Mouse (Mus musculus) embryo, embryonic 9.5 days (tissue): ENCODE data around the gene Gmeb1.

Source experiments
- DNase-seq: peaks from one replicate; pipeline ENCODE4 v3.0.0-alpha.2; 2017; ENCODE audit errors: extremely low spot score

Gene Gmeb1

DNA sequence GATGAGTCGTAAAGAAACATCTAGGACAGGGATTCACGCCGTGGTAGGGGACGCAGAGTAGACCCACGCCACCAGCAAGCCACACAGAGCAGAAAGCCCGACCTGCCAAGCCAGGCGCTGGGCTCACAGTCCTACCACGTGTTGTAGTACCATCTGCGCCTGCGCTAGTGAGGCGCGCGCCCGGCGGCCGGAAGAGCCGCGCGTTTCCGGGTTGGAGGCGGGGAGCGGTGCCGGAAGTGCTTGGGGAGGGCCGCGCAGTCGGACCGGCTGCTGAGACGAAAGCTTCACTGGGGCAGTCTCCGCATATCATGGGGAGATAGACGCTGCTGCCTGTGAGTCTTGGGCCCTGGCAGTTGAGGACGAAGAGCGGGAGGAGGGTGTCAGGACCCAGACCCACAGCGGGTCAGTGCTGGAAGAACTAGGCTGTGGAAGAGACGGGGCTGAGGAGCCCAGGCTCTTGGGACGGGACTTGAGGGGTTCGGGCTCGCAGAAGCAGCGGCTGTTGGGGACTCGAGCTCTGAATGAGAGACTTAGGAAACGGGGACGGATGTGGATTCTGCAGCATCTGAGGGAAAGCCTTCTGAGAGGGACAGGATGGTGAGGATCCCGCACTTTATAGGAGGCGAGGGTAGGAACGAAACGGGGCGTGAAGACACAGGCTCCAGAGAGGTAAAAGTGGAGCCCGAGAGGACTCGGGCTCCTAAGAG lies 12.9 kb upstream of the Gmeb1 start, which contains the start of gene Taf12:
Taf12 (plus strand) TSS at position 220 of the 707 bp plus-strand sequence.
- peak; percentile 96 for DNase-seq

DNA sequence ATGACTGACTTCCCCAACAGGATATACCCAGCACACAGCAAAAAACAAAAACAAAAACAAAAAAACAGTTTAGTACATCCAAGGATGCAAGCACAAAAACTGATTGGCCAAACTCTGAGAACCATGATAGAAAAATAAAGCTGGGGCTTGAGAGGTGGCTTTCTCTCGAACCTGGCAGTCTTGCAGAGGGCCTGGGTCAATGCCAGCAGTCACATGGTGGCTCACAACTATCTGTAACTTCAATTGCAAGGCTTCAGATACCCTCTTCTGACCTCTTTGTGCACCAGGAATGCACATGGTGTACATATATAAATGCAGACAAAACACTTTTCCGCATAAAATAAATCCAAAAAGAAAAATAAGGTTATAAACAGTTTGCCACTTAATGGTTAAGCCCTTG lies 11.8 kb upstream of the Gmeb1 start:
- DNase-seq, result peak; percentile 15

DNA sequence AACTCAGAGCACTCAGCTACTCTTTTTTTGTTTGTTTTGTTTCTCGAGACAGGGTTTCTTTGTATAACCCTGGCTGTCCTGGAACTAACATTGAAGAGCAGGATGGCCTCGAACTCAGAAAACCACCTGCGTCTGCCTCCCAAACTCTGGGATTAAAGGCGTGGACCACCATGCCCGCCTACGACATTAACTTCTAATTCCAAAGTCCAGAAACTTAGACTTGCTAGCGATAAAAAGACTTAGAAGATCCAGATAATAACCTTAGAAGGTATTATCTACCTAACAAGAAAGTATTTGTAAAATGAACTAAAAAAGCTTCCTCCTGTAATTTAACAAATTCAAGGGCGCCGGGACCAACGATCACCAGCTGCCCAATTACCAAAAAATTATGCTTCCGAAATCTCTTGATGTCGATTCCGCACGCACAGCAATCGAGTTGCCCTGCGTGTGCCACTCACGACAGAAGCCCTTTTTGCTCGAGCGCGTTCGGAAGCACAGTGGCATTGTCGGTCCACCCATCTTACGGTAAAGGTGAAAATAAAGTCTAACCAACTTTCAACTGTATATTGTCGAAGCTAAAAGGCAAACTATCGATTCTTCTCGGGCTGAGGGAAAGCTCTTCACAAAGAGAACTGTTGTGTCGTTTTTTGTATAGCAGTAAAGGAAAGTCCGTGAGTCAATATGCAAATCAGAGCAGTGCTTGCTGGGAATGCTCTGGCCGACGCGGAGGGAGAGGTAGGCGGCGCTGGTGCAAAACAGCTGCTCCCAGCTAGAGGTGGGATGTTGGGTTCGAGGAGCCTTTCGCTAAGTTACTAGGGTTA lies 8.5 kb upstream of the Gmeb1 start:
- peak; percentile 94 for DNase-seq

DNA sequence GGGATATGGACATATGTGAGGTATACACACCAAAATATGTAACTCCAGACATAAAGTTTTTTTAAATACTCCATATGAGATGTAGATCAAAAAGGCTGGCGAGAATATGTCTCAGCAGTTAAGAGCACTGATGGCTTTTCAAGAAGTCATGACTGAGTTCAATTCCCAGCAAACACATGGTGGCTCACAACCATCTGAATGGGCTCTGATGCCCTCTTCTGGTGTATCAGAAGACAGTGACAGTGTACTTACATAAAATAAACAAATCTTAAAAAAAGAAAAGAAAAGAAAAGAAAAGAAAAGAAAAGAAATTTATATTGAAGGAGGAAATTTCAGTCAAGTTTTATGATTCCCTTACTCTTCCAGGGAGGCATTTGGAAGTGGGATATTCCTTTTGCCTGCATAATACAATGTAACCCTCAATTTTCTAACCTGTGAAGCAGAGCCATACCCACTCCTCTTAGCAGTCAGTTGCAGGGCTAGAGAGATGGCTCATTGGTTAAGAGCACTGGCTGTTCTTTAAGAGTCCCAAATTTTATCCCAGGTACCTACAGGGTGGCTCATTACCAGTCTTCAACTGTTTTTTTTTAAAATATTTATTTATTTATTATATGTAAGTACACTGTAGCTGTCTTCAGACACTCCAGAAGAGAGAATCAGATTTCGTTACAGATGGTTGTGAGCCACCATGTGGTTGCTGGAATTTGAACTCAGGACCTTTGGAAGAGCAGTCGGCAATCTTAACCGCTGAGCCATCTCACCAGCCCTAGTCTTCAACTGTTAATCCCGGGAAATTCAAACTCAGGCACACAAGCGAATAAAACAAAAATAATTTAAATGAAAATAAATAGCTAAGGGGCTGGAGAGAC lies 7.7 kb upstream of the Gmeb1 start:
- DNase-seq, result peak; percentile 23

DNA sequence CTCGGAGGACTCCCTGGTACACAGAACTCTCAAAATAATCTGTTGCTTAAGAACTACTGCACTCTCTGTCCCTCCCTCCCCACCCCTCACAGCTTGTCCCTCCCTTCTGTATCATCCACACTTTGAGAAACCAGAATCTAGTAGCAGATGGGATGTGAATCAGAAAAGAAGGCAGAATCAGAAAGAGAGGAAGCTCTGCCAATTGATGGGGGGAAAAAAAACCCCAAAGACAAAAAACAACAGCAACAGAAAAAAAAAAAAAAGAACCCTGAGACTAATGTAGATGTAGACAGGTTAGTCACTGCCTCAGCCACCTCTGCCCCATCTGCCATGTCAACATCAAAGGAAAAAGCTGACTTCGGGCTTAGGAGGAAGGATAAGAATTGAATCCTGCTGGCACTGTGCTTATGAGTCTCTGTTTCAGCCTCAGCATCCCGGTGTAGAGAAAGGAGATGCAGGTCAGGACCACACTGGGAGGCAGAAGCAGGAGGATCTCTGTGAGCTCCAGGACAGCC lies 5.5 kb upstream of the Gmeb1 start:
- no peak for DNase-seq

DNA sequence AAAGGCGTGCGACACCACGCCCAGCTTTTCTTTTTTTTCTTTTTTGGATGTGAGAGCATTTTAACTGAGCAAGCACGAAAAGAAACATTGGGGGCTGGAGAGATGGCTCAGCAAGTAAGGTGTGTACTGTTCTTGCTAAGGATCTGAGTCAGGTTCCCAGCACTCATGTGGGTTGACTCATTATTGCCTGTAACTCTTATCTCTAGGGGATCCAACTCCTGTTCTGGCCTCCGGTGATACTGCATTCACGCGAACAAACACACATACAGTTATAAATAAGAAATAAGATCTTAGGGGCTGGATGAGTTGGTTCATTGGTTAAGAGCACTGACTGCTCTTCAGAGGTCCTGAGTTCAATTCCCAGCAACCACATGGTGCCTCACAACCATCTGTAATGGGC lies 1.9 kb upstream of the Gmeb1 start:
- no peak for DNase-seq

DNA sequence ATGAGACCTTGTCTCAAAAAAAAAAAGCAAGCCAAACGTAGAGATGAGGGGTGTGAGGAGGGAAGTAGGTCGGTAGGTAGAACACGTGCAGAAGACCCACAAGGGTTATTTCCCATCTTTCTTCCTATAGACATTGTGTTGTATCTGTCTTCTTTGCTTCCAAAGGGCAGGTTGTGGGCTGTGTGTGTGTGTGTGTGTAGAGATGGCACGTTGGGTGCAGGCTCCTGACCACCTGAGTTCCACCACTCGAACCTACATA lies 885 bp upstream of the Gmeb1 start:
- no peak for DNase-seq

DNA sequence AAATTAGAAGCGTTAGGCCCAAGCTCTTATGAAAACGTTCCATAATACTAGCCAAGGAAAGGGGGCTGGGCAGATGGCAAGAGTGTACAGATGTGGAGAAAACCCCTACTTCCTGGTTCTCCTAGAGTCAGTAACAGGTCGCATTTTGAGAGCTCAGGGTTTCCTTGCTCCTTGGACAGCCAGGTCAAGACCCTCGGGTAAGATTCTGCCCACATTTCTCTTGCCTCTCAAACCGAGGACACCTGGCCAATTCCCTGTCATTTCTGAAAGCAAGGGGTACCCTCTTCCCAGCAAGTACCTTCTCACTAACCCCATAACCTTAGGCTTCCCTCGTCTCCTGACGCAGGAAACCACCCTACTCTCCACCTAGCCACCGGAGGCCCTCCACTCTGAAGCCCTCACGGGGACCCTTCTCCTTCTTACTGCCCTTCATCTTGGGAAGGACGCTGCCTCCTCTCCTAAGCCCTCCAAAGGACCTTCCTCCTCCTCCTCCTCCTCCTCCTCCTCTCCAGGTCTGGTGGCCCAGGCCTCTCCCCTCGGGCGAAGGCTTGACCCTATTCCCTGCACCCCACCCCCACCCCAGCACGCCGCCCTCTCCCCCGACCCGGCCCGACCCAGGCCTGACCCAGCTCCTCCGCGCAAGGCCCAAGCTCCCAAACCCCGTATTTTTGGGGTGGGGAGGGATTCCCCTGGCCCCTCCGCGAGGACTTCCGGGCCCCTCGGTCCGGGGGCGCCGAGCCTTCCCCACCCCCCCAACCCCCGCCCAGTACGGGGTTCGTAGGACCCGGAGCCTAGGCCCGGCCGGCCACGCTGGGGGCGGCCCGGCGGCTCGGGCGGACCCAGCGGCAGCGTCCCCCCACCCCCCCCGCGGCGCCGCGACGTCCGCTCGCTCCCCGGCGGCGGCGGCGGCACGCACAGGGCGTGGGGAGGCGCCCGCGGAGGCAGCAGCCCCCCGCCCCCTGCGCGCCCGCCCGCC lies 710 bp downstream of the Gmeb1 start:
- DNase-seq, result peak; percentile 73

DNA sequence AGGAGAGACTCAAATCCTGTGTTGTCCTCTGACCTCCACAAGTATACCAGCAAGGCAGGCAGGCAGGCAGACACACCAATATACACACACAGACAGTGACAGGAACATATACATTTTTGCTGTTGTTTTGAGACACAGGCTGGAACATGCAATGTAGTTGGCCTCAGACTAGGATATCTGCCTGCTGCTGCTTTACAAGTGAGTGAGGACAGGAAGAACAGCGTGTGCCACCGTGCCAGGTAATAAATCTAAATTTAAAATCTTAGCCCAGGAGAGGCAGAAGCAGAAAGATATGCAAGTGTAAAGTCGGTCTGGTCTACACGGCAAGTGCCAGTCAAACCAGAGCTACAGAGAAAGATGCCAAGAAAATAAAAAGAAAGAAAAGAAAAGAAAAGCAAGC lies 2.2 kb downstream of the Gmeb1 start:
- DNase-seq, result no peak

DNA sequence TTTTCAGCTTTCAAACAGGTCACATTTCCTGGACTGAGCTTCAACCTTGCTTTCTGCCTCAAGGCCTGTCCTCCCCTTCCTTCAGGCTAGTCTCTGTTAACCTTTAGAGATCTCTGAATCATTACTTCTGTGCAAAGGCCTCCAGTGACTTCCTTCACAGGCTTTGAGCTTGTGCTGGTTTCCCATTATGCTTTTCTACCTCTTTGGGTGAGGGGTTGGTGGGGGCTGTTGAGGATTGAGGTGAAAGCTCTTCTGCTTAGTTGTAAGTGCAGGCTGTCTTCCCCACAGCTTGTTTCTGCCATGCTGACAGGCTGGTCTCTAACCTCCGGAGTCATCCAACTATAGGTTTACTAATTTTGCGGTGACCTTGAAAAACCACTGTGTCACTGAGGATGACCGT lies 5.0 kb downstream of the Gmeb1 start:
- no peak for DNase-seq

DNA sequence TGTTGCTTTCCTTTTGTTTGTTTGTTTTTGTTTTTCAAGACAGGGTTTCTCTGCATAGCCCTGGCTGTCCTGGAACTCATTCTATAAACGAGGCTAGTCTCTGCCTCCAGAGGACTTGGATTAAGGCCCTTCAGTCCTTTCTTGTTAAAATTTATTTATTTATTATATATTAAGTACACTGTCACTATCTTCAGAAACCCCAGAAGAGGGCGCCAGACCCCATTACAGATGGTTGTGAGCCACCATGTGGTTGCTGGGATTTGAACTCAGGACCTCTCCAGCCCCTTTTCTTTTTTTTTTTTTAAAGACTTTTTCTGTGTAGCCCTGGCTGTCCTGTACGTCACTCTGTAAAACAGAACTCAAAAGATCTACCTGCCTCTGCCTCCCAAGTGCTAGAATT lies 6.4 kb downstream of the Gmeb1 start:
- DNase-seq, result no peak

DNA sequence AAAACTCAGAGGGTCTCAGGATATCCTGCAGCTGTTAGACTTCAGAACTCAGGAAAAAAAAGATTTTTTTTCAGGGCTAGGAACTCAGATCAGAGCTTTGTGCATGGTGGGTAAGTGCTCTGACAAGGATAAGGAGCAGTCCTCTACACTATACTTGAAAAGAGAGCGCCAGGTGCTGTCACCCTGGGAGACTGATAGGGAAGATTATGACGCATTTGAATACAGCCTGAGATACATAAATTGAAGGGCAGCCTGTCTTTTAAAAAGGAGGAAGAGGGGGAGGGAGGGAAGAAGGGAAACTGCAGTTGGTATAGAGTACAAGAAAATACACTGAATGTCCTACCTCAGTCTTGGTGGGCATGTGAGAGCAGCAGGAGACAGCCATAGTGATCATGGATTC lies 7.8 kb downstream of the Gmeb1 start:
- DNase-seq, result no peak

DNA sequence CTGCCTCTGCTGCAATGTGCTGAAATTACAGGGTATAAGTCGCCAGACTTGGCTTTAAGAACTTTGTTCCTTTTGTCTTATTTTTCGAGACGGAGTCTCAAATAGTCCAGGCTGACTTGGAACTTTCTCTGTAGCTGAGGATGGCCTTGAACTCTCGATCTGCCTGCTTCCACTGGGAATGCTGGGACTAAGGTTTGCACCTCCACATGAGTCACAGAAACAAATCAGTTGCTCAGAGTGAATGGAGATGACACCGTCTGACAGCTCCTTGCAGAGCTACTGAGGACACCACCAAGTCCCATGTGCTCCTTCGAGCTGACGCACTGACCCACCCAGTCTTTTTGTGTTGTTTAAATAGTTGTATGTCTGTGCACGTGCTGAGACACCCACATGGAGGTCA lies 8.3 kb downstream of the Gmeb1 start:
- no peak for DNase-seq

DNA sequence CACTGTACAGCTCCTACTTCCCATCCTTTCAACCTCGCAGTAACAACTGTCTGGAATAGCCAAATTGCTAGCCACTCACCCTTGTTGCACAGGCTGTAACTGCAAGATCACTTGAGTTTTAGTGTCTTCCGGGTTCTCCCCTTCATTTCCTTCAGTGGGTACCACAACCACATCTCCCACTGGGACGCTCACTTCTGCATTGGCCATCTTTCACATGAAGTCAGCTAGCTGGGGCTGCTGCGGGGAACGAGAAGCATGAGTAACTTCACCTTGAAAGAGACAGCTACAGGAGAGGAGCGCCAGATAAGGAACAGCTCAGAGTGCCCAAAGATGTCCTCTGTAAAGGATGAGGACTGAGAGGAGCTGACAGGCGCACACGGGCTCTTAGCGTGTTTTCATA lies 9.8 kb downstream of the Gmeb1 start:
- DNase-seq, result no peak

DNA sequence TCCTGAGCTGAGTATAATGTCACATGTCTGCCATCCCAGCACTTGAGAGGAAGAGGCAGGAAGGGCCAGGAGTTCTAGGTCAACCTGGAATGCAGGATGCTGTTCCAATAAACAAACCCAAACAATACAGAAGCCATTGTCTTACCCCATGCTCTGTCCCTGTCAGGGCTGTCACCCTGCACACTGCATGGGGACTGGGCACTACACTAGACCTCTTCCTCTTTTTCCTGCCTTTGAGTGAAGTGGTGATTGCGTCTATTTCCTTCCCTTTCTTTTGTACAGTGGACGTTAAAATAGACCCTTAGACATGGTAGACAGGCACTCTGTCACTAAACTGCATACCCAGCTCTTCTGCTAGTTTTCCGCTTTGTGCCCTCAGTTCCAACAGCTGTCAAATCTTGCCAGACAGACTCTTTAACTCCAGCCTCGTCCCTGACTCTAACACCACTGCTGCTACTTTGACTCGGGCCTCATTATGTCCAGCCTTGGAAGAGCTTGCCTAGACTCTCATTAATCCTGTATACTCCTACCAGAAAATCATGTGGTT lies 13.9 kb downstream of the Gmeb1 start:
- no peak for DNase-seq

DNA sequence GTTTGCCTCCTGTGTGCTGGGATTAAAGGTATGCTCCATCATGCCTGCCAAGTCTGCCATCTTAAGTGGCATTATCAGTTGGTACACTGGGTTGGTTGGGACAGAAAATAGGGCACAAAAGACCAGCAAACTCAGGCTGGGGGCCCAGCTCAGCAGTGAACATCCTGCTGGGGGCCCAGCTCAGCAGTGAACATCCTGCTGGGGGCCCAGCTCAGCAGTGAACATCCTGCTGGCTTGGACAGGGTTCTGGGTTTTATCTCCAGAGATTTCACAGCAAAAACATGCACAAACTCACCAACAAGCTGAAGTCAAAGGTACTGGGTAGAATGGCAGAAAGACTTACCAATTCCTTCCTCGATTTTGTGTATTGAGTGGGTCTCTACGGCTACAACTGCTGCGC lies 15.8 kb downstream of the Gmeb1 start:
- no peak for DNase-seq

DNA sequence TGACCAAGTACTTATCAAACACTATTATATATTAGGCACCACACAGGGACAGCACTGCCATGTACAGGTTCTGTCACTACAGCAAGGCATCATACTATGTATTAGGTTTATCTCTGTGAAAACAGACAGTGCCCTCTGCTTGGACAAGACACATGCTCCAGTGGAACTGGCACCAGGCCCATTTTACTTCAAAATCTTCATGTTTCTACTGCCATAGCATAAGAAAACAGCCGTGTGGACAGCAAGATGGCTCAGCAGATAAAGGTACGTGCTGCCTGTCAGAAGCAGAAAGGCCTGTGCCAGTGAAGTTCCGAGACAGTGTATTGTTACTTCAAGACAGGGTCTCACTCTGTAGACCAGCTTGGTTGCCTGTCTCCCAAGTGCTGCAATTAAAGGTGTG lies 20.2 kb downstream of the Gmeb1 start:
- no peak for DNase-seq

DNA sequence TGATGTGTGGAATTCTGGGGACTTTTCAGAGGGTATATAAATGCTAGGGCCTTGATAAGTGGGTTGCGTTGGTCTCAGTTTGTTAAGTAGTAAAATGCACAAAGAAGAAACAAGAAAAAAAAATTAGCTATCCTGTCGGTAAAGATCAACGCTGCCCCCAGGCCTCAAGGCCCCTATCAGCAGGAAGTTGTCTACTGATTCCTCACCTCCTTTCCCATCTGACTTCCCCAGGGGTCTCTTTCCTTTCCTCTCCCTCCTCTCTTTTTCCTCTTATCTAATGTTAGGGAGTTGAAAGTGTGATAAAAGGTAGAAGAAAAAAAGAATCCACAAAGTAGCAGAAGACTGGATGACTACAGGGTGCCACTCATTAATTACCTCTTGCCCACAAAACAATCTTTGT lies 21.0 kb downstream of the Gmeb1 start:
- no peak for DNase-seq

DNA sequence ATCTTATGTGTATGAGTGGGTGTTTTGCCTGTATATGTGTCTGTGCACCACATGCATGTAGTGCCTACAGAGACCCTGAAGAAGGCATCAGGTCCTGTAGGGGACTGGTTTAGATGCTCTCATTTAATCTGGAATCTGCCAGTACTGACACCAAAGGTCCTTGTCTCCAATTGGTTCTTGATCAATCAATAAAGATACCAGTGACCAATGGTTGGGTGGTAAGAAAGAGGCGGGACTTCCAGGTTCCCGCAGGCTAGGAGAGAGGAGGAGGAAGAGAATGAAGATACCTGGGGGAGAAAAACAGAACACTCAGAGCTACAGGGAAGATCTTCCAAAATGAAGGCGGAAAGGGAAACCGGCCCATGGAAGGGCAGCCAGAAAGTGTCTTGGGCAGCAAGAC lies 23.0 kb downstream of the Gmeb1 start:
- no peak for DNase-seq

DNA sequence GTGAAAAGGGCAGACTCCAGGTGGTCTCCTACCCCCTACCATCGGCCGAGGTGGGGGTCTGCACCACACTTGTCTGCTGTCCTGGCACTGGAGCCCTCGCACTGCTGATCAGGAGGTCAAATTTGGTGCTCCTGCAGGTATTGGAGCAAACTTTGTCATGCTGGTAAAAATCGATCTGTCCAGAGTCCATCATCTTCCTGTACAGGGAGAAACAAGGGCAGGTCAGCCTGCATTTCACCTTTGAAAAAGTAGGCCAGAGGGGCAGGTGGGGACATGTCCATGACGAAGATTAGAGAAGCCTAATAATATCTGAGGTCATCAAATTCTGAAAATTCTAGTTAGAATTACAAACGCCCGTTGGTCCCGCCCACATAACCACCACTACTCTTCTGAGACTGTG lies 26.7 kb downstream of the Gmeb1 start:
- no peak for DNase-seq

DNA sequence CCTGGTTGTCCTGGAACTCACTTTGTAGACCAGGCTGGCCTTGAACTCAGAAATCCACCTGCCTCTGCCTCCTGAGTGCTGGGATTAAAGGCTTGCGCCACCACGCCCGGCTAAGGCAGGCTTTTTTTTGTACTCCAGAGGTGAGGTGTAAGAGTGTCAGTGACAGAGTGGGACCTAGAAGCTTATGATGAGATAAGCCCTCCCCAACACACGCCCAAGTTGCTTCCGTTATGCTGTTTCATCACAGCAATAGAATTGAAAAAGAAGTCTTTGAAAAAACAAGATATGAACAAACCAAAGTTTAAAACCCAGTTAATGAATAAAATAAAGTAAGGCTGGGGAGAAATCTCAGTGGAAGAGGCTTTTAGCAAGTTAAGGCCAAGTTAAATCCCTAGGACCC lies 31.0 kb downstream of the Gmeb1 start:
- DNase-seq, result no peak
